Mouse (Mus musculus) cerebellum, adult 2 months (tissue): Measurements from ENCODE around the gene Slco1b2. TPM values are rescaled to one million over a fixed set of nuclear protein-coding genes. Genes with fewer than 3 reads are reported as not detected.
"Not testable (repeated sequence)": the region's sequence is repeated elsewhere in the genome, so short reads cannot be mapped to it uniquely, and the experiment has no call there.

Experiments used
- DNase-seq, 2 experiments: peaks; one replicate each; pipeline ENCODE4 v3.0.0; 2021
- H3K27ac ChIP-seq: fragments of 200-500 bp; 2 replicates; pipeline ENCODE4 v1.5.1; 2012; ENCODE audit warnings: low read length, control low read depth, inconsistent platforms; ENCODE audit not compliant: insufficient read depth
- H3K27me3 ChIP-seq: fragments of 200-500 bp; 2 replicates; pipeline ENCODE4 v1.6.1; 2012; ENCODE audit warnings: inconsistent platforms, mild to moderate bottlenecking, low read length, moderate library complexity; ENCODE audit not compliant: control insufficient read depth, insufficient read depth
- H3K4me1 ChIP-seq: fragments of 200-500 bp; 2 replicates; pipeline ENCODE4 v1.6.1; 2011; ENCODE audit warnings: low read length; ENCODE audit not compliant: control insufficient read depth, insufficient read depth
- H3K4me3 ChIP-seq: fragments of 200-500 bp; replicated peaks from 2 replicates; pipeline ENCODE3; 2011; ENCODE audit warnings: mild to moderate bottlenecking, low read depth, low read length, control low read depth; ENCODE audit not compliant: insufficient read depth
- CTCF ChIP-seq: fragments of 200-500 bp; IDR thresholded peaks from 2 replicates; pipeline ENCODE4 v1.5.1; 2011; ENCODE audit warnings: low read depth, mild to moderate bottlenecking, control low read depth, low read length, moderate library complexity, borderline replicate concordance; ENCODE audit not compliant: insufficient read depth
- POLR2A ChIP-seq: fragments of 200-500 bp; IDR thresholded peaks from 2 replicates; pipeline ENCODE4 v1.6.1; 2011; ENCODE audit warnings: low read length, control low read depth, borderline replicate concordance; ENCODE audit not compliant: insufficient read depth
- WGBS: fragments of 180-500 bp; shearing (Covaris S2); methylation state at CpG from one replicate; pipeline ENCODE4 v1.1.7; 2018; 5-methylcytosine and 5-hydroxymethylcytosine counted together
- polyA plus RNA-seq: library from polyadenylated mRNA; depleted of rRNA; stranded (reverse); fragments of >200 nt; gene quantifications from 2 replicates; pipeline ENCODE4 v1.2.3, GENCODE M21; 2012; rRNA removed

Gene Slco1b2
- 0.05 TPM in 2 replicates for polyA plus RNA-seq

GRCm38 (mm10) chr6:141629291-141629690 is at the start of gene Slco1b2:
Gene Slco1b2, plus strand, starts transcription at chr6:141629518.
- 85% methylated on average over 3 of the region's 3 CpGs for WGBS
- TF ChIP-seq CTCF, result no peak
- no peak for TF ChIP-seq POLR2A
- Histone ChIP-seq H3K27me3 (no peaks in the 10 kb centered on the region), H3K4me3 (no peak within 1 kb of the TSS), H3K27ac (no peak within 1 kb of the TSS), H3K4me1 (no peaks in the 10 kb centered on the region)
- no peak for DNase-seq

GRCm38 (mm10) chr6:141584791-141585403 is 44.4 kb upstream of the Slco1b2 start:
- no peak for DNase-seq
- Histone ChIP-seq H3K27ac (no peak overlapping the region), H3K4me1 (no peaks in the 10 kb centered on the region), H3K27me3 (no peaks in the 10 kb centered on the region), H3K4me3 (no peak overlapping the region)
- WGBS, result 91% methylated on average over 1 of the region's 1 CpGs
- TF ChIP-seq CTCF (no peak), POLR2A (no peak)

GRCm38 (mm10) chr6:141590002-141590401 is 39.3 kb upstream of the Slco1b2 start:
- TF ChIP-seq CTCF, result no peak
- no peak for TF ChIP-seq POLR2A
- no peak for DNase-seq
- no peak overlapping the region for H3K4me3 ChIP-seq
- H3K27ac ChIP-seq, result no peak overlapping the region
- 71% methylated on average over 1 of the region's 1 CpGs for WGBS
- H3K4me1 ChIP-seq, result no peaks in the 10 kb centered on the region
- H3K27me3 ChIP-seq, result no peaks in the 10 kb centered on the region

GRCm38 (mm10) chr6:141590598-141591200 is 38.6 kb upstream of the Slco1b2 start:
- H3K4me1 ChIP-seq, DNase-seq, H3K4me3 ChIP-seq, H3K27ac ChIP-seq, H3K27me3 ChIP-seq: not testable (repeated sequence)
- 58% methylated on average over 4 of the region's 4 CpGs for WGBS

GRCm38 (mm10) chr6:141596081-141596480 is 33.2 kb upstream of the Slco1b2 start:
- no peak overlapping the region for H3K4me3 ChIP-seq
- TF ChIP-seq CTCF, result no peak
- no peak for TF ChIP-seq POLR2A
- no peaks in the 10 kb centered on the region for H3K27me3 ChIP-seq
- no peaks in the 10 kb centered on the region for H3K4me1 ChIP-seq
- WGBS, result 86% methylated on average over 2 of the region's 2 CpGs
- DNase-seq, result no peak
- H3K27ac ChIP-seq, result no peak overlapping the region

GRCm38 (mm10) chr6:141597037-141597436 is 32.3 kb upstream of the Slco1b2 start:
- WGBS, result 90% methylated on average over 2 of the region's 2 CpGs
- no peak overlapping the region for H3K4me3 ChIP-seq

GRCm38 (mm10) chr6:141600940-141601339 is 28.4 kb upstream of the Slco1b2 start:
- Histone ChIP-seq H3K4me3 (no peak overlapping the region), H3K4me1 (no peaks in the 10 kb centered on the region), H3K27me3 (no peaks in the 10 kb centered on the region), H3K27ac (no peak overlapping the region)
- DNase-seq, result no peak
- TF ChIP-seq POLR2A, result no peak
- TF ChIP-seq CTCF, result no peak
- WGBS, result 73% methylated on average over 9 of the region's 9 CpGs

More at GRCm38 (mm10) chr6:141597037-141597436, 32.3 kb upstream of the Slco1b2 start:
- no peaks in the 10 kb centered on the region for H3K27me3 ChIP-seq
- no peak for DNase-seq
- no peak overlapping the region for H3K27ac ChIP-seq
- H3K4me1 ChIP-seq, result no peaks in the 10 kb centered on the region
- TF ChIP-seq CTCF (no peak), POLR2A (no peak)

- no peak overlapping the region for H3K4me3 ChIP-seq
- H3K4me1 ChIP-seq, result no peaks in the 10 kb centered on the region
- 51% methylated on average over 2 of the region's 2 CpGs for WGBS
- H3K27me3 ChIP-seq, result no peaks in the 10 kb centered on the region
- H3K27ac ChIP-seq, result no peak overlapping the region
- no peak for DNase-seq
- TF ChIP-seq CTCF, result no peak
- no peak for TF ChIP-seq POLR2A
Measured at GRCm38 (mm10) chr6:141610702-141611260, 18.5 kb upstream of the Slco1b2 start.
